Mouse (Mus musculus) cerebellum, adult 11 months (tissue): ENCODE results near the gene Olfr214.
"Not testable (repeated sequence)": the region's sequence is repeated elsewhere in the genome, so short reads cannot be mapped to it uniquely, and the experiment has no call there.

Source experiments
- DNase-seq: peaks from one replicate; pipeline ENCODE4 v3.0.0; 2022

The Olfr214 gene

GRCm38 (mm10) chr6:116553935-116554334 lies at the start of gene Olfr214:
Gene Olfr214, plus strand, starts transcription at chr6:116554235.
- DNase-seq: no peak

- DNase-seq: not testable (repeated sequence)
Measured at GRCm38 (mm10) chr6:116506302-116507003, 47.6 kb upstream of the Olfr214 start, which contains the start of gene Olfr212. Gene Olfr212, plus strand, starts transcription at chr6:116506516.

- DNase-seq: no peak
Measured at GRCm38 (mm10) chr6:116514832-116515231, 39.2 kb upstream of the Olfr214 start.

GRCm38 (mm10) chr6:116538156-116538555 lies 15.9 kb upstream of the Olfr214 start, which contains the start of gene Olfr213:
Gene Olfr213, plus strand, starts transcription at chr6:116538456.
- DNase-seq: no peak

GRCm38 (mm10) chr6:116542500-116542899 lies 11.5 kb upstream of the Olfr214 start:
- no peak for DNase-seq

- not testable (repeated sequence) for DNase-seq
Measured at GRCm38 (mm10) chr6:116550841-116551240, 3.2 kb upstream of the Olfr214 start, which contains the start of gene Gm5580. Gene Gm5580, plus strand, starts transcription at chr6:116551141.

- DNase-seq: no peak
Measured at GRCm38 (mm10) chr6:116554952-116555351, 917 bp downstream of the Olfr214 start.

- DNase-seq: peak; percentile 18
Measured at GRCm38 (mm10) chr6:116569834-116570233, 15.8 kb downstream of the Olfr214 start.

GRCm38 (mm10) chr6:116584095-116584494 lies 30.1 kb downstream of the Olfr214 start, which contains the start of gene Olfr215:
Gene Olfr215, minus strand, starts transcription at chr6:116584195.
- no peak for DNase-seq

GRCm38 (mm10) chr6:116600969-116601368 lies 46.9 kb downstream of the Olfr214 start:
- not testable (repeated sequence) for DNase-seq

- no peak for DNase-seq
Measured at GRCm38 (mm10) chr6:116607230-116607629, 53.2 kb downstream of the Olfr214 start.
